Mouse (Mus musculus) erythroblast, embryonic 14.5 days (primary cell): Measurements from ENCODE around the gene Gm36079.
"Not testable (repeated sequence)": the region's sequence is repeated elsewhere in the genome, so short reads cannot be mapped to it uniquely, and the experiment has no call there.

Experiments
- GATA1 ChIP-seq: IDR thresholded peaks from 2 replicates; pipeline ENCODE4 v1.6.1; 2012; ENCODE audit warnings: low read length, inconsistent platforms, mixed read lengths
- TAL1 ChIP-seq: IDR thresholded peaks from 3 replicates; pipeline ENCODE4 v1.6.1; 2012; ENCODE audit warnings: low read length, inconsistent platforms, mixed read lengths

DNA sequence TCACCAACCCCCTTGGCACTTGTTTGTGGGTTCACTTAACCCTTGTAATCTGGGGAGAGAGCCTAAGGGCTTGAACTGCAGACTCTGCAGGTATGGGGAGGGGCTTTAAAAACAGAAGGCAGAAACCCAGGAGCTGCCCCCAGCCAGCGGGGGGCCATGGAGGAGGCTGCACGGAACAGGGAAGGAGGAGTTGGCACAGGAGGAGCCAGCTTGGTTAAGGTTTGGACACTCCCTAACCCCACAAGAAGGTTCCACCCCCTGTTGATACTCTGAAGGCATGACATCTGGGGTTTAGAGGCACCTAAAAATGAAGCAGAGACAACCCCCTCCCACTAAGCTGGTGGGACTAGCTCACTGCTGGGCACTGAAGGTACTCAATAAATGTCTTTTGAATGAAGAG, 12.8 kb downstream of the Gm36079 start:
- TF ChIP-seq TAL1, GATA1: not testable (repeated sequence)
